Mouse (Mus musculus) liver, postnatal 0 days (tissue): Measurements from ENCODE around the gene Cacng2. TPM values are rescaled to one million over a fixed set of nuclear protein-coding genes. Genes with fewer than 3 reads are reported as not detected.

Experiments
- ATAC-seq: fragments of 200-750 bp; cut with Nextera tagmentation; 2 replicates; pipeline ENCODE4 v1.8.0; 2017; ENCODE audit warnings: mild to moderate bottlenecking, moderate library complexity
- DNase-seq: peaks from one replicate; pipeline ENCODE4 v3.0.0-alpha.2; 2016
- H3K27ac ChIP-seq: fragments of 300-500 bp; sonication (generic); 2 replicates; pipeline ENCODE4 v1.5.1; 2014; ENCODE audit warnings: antibody characterized with exemption, moderate library complexity, mild to moderate bottlenecking, low read depth
- H3K27me3 ChIP-seq: fragments of 300-500 bp; sonication (generic); 2 replicates; pipeline ENCODE4 v1.6.1; 2014; ENCODE audit warnings: low read length, control low read depth, mixed read lengths; ENCODE audit not compliant: insufficient read depth
- H3K36me3 ChIP-seq: fragments of 300-500 bp; sonication (generic); replicated peaks from 2 replicates; pipeline ENCODE4 v1.6.1; 2014; ENCODE audit warnings: mild to moderate bottlenecking, control low read depth, low read length, moderate library complexity, mixed read lengths; ENCODE audit not compliant: insufficient read depth
- H3K4me1 ChIP-seq: fragments of 300-500 bp; sonication (generic); 2 replicates; pipeline ENCODE4 v1.6.1; 2014; ENCODE audit warnings: antibody characterized with exemption, mild to moderate bottlenecking, control low read depth; ENCODE audit not compliant: insufficient read depth
- H3K4me2 ChIP-seq: fragments of 300-500 bp; sonication (generic); 2 replicates; pipeline ENCODE4 v1.6.1; 2014; ENCODE audit warnings: low read depth, mild to moderate bottlenecking, low read length, moderate library complexity, mixed read lengths
- H3K4me3 ChIP-seq: fragments of 300-500 bp; sonication (generic); 2 replicates; pipeline ENCODE4 v1.5.1; 2014; ENCODE audit warnings: low read depth, low read length
- H3K9ac ChIP-seq: fragments of 300-500 bp; sonication (generic); replicated peaks from 2 replicates; pipeline ENCODE4 v1.6.1; 2014; ENCODE audit warnings: mild to moderate bottlenecking, moderate library complexity
- H3K9me3 ChIP-seq: fragments of 300-500 bp; sonication (generic); 2 replicates; pipeline ENCODE4 v1.6.1; 2016; ENCODE audit warnings: mild to moderate bottlenecking, control low read depth, low read length, mixed read lengths
- CTCF ChIP-seq: sonication (generic); IDR thresholded peaks from 2 replicates; pipeline ENCODE4 v1.5.1; 2016; ENCODE audit warnings: antibody characterized with exemption, low read depth
- EP300 ChIP-seq: IDR thresholded peaks from 2 replicates; pipeline ENCODE4 v1.6.1; 2016; ENCODE audit warnings: antibody characterized with exemption, low read depth, mild to moderate bottlenecking
- WGBS: fragments of 180-500 bp; shearing (Covaris S2); extraction: QIAGEN DNeasy Blood & Tissue Kit; methylation state at CpG from one replicate; pipeline ENCODE4 v1.1.7; 2014; ENCODE audit not compliant: insufficient replicate concordance; 5-methylcytosine and 5-hydroxymethylcytosine counted together
- polyA plus RNA-seq: library from polyadenylated mRNA; unstranded; fragments of >200 nt; fragmentation: Nextera tagmentation; extraction: Ambion mirVana; gene quantifications from 2 replicates; pipeline ENCODE4 v1.2.1, GENCODE M21; 2015

The Cacng2 gene
- polyA plus RNA-seq, 1 experiment from 2014 or later = not detected

- TF ChIP-seq EP300 = no peak
- TF ChIP-seq CTCF = no peak
- WGBS = 67% methylated on average over 4 of the region's 4 CpGs
- Histone ChIP-seq H3K9ac (no peak overlapping the region), H3K4me3 (no peak overlapping the region), H3K27me3 (no peaks in the 10 kb centered on the region), H3K9me3 (no peaks in the 10 kb centered on the region), H3K4me2 (no peak overlapping the region), H3K4me1 (no peaks in the 10 kb centered on the region), H3K36me3 (no peaks in the 10 kb centered on the region), H3K27ac (no peak overlapping the region)
- ATAC-seq (no peak), DNase-seq (no peak)
Observed at GRCm38 (mm10) chr15:78157824-78158223, 38.0 kb upstream of the Cacng2 start.

DNA sequence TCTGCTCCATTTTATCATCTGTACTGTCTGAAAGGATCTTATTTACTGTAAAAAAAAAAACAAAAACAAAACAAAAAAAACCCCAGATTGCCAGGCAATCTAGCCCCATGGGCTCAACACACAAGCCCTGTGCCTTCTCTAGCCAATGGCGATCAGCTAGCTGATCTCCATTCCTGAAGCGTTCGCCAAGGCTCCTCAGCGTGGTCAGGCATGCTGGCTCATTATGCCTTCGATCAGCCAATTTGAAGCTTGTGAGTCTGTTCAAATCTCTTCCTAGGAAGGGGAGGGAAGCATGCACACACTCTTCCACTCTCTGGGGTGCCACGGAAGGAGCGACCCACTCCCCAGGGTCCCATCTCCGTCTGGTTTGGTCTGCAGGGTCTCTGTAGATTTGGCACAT, 37.5 kb upstream of the Cacng2 start:
- Histone ChIP-seq H3K4me2 (no peak overlapping the region), H3K27me3 (no peaks in the 10 kb centered on the region), H3K9me3 (no peaks in the 10 kb centered on the region), H3K4me3 (no peak overlapping the region), H3K27ac (no peak overlapping the region), H3K4me1 (no peaks in the 10 kb centered on the region), H3K36me3 (no peaks in the 10 kb centered on the region), H3K9ac (no peak overlapping the region)
- TF ChIP-seq CTCF (no peak), EP300 (no peak)
- no peak for DNase-seq
- WGBS = 74% methylated on average over 8 of the region's 8 CpGs
- ATAC-seq = no peak

GRCm38 (mm10) chr15:78155421-78155820, 35.6 kb upstream of the Cacng2 start:
- ATAC-seq = no peak
- 74% methylated on average over 6 of the region's 6 CpGs for WGBS
- Histone ChIP-seq H3K4me2 (no peak overlapping the region), H3K4me3 (no peak overlapping the region), H3K9me3 (no peaks in the 10 kb centered on the region), H3K4me1 (no peaks in the 10 kb centered on the region), H3K27me3 (no peaks in the 10 kb centered on the region), H3K9ac (no peak overlapping the region), H3K27ac (no peak overlapping the region), H3K36me3 (no peaks in the 10 kb centered on the region)
- no peak for DNase-seq
- TF ChIP-seq CTCF (no peak), EP300 (no peak)

- 54% methylated on average over 11 of the region's 11 CpGs for WGBS
- TF ChIP-seq CTCF (no peak), EP300 (no peak)
- H3K9ac ChIP-seq = no peak overlapping the region
- no peak for ATAC-seq
- no peaks in the 10 kb centered on the region for H3K9me3 ChIP-seq
- no peaks in the 10 kb centered on the region for H3K27me3 ChIP-seq
- H3K4me2 ChIP-seq = no peak overlapping the region
- H3K36me3 ChIP-seq = no peaks in the 10 kb centered on the region
- no peaks in the 10 kb centered on the region for H3K4me1 ChIP-seq
- H3K27ac ChIP-seq = no peak overlapping the region
- DNase-seq = no peak
- no peak overlapping the region for H3K4me3 ChIP-seq
Observed at GRCm38 (mm10) chr15:78153045-78153775, 33.4 kb upstream of the Cacng2 start.

GRCm38 (mm10) chr15:78148565-78148964, 28.7 kb upstream of the Cacng2 start:
- Histone ChIP-seq H3K4me1 (no peaks in the 10 kb centered on the region), H3K36me3 (no peaks in the 10 kb centered on the region), H3K9me3 (no peaks in the 10 kb centered on the region), H3K9ac (no peak overlapping the region), H3K4me2 (no peak overlapping the region), H3K4me3 (no peak overlapping the region), H3K27me3 (no peaks in the 10 kb centered on the region), H3K27ac (no peak overlapping the region)
- TF ChIP-seq CTCF = no peak
- no peak for DNase-seq
- no peak for ATAC-seq
- WGBS = 55% methylated on average over 7 of the region's 7 CpGs

- 58% methylated on average over 8 of the region's 8 CpGs for WGBS
- Histone ChIP-seq H3K9me3 (no peaks in the 10 kb centered on the region), H3K9ac (no peak overlapping the region), H3K27me3 (no peaks in the 10 kb centered on the region), H3K4me3 (no peak overlapping the region), H3K4me2 (no peak overlapping the region), H3K27ac (no peak overlapping the region), H3K36me3 (no peaks in the 10 kb centered on the region), H3K4me1 (no peaks in the 10 kb centered on the region)
- TF ChIP-seq EP300 = no peak
- TF ChIP-seq CTCF = no peak
- DNase-seq (no peak), ATAC-seq (no peak)
Observed at GRCm38 (mm10) chr15:78140226-78140625, 20.4 kb upstream of the Cacng2 start.
